In genomic region chr12:33394804-33395623, GRCm38 (mm10) we compare ENCODE assay signal across 10 mouse cellular contexts. TPM values are rescaled to one million over a fixed set of nuclear protein-coding genes. Genes with fewer than 3 reads are reported as not detected.
DNase-seq lines count a peak whose midpoint lies in the region; ATAC-seq and TF ChIP-seq lines count a peak whose summit lies in the region.
"Had no signal": no experiment of that assay in that cellular context is flagged by ENCODE, and none has a peak within 500 bp of the region (broad histone marks: within the 10 kb centered on the region; RNA-seq: fewer than 3 reads in every experiment).

Gene Efcab10 (plus strand): TSS chr12:33394854.

- no peaks in the 10 kb centered on the region for H3K27me3 ChIP-seq in heart, embryonic 13.5 days (replicated peaks)
- no peaks in the 10 kb centered on the region for H3K27me3 ChIP-seq in hindbrain, embryonic 15.5 days
- H3K27me3 ChIP-seq: Patski had no signal

- no peak for DNase-seq in heart, postnatal 14 days
- DNase-seq in embryo, embryonic 9.5 days (ENCODE audit: extremely low spot score), result peak; percentile 52
- DNase-seq in left cerebral cortex, adult 2 months (ENCODE audit: extremely low spot score in 1 of 2, low spot score in 2 of 2), result peak; percentile 55 to 67
- peak; percentile 60 for DNase-seq in neural tube, embryonic 10.5 days (ENCODE audit: extremely low spot score, low spot score)
- DNase-seq in spleen, postnatal 14 days (ENCODE audit: low spot score in 2 of 2), result no peak
- no peak for DNase-seq in urinary bladder, postnatal 10 days (ENCODE audit: low spot score)

- H3K36me3 ChIP-seq in heart, embryonic 13.5 days, result no peaks in the 10 kb centered on the region
- no peaks in the 10 kb centered on the region for H3K36me3 ChIP-seq in hindbrain, embryonic 15.5 days

- no peak for ATAC-seq in heart, embryonic 13.5 days (ENCODE audit: extremely low read depth, insufficient number of reproducible peaks, low FRiP score, low TSS enrichment)
- peak; percentile 90 for ATAC-seq in hindbrain, embryonic 15.5 days (ENCODE audit: low FRiP score, low read depth)
- ATAC-seq: Patski had no signal

- WGBS in heart, embryonic 13.5 days, result 13% methylated on average over 24 of the region's 24 CpGs
- 4% methylated on average over 24 of the region's 24 CpGs for WGBS in hindbrain, embryonic 15.5 days

- peak within 1 kb of the TSS; percentile 38 for H3K4me3 ChIP-seq in heart, embryonic 13.5 days
- H3K4me3 ChIP-seq in hindbrain, embryonic 15.5 days, result peak within 1 kb of the TSS; percentile 36
- peak within 1 kb of the TSS; percentile 48 for H3K4me3 ChIP-seq in left cerebral cortex, adult 2 months

- H3K9ac ChIP-seq in heart, embryonic 13.5 days, result peak within 1 kb of the TSS; percentile 33; the same call in 1 of the 2 replicates
- H3K9ac ChIP-seq in hindbrain, embryonic 15.5 days, result peak within 1 kb of the TSS; percentile 36

- H3K4me1 ChIP-seq in heart, embryonic 13.5 days, result peaks cover 8% of the 10 kb centered on the region; the same call in 1 of the 2 replicates
- H3K4me1 ChIP-seq in hindbrain, embryonic 15.5 days (replicated peaks), result peaks cover 13% of the 10 kb centered on the region

- intact Hi-C loops in heart, postnatal 14 days (cut with DNase I), result no loop called here
- intact Hi-C loops in left cerebral cortex, adult 2 months (cut with DNase I), result no loop called here

- H3K9me3 ChIP-seq in heart, embryonic 13.5 days, result no peaks in the 10 kb centered on the region
- no peaks in the 10 kb centered on the region for H3K9me3 ChIP-seq in hindbrain, embryonic 15.5 days

- no peak; the same call in 1 of the 2 replicates for TF ChIP-seq CTCF in left cerebral cortex, adult 2 months (IDR thresholded peaks at IDR 0.05)

- peak within 1 kb of the TSS; percentile 66 for H3K4me2 ChIP-seq in heart, embryonic 13.5 days
- peak within 1 kb of the TSS; percentile 57 for H3K4me2 ChIP-seq in hindbrain, embryonic 15.5 days

- H3K27ac ChIP-seq in heart, embryonic 13.5 days (replicated peaks), result no peak within 1 kb of the TSS
- H3K27ac ChIP-seq in hindbrain, embryonic 15.5 days (replicated peaks), result peak within 1 kb of the TSS; percentile 77
- peak within 1 kb of the TSS; percentile 78 for H3K27ac ChIP-seq in left cerebral cortex, adult 2 months
- H3K27ac ChIP-seq: macrophage had no signal

RNA-seq across cellular contexts. Expression of gene Efcab10, which starts in this region (rescaled TPM):
- polyA plus RNA-seq in heart, embryonic 13.5 days (2015; fragmentation: Nextera tagmentation; extraction: Ambion mirVana), result not detected in 2 replicates
- total RNA-seq in heart, postnatal 14 days (2021), result under 1 TPM in 1 of 2 experiments, not detected in 1; 0.45 TPM
- polyA plus RNA-seq in hindbrain, embryonic 15.5 days (2015; fragmentation: Nextera tagmentation; extraction: Ambion mirVana), result 3.8 and 4.2 TPM in 2 replicates
- total RNA-seq in left cerebral cortex, adult 2 months (2021), result 1 to 10 TPM; 1.5 to 2.6 TPM
- polyA plus RNA-seq: macrophage, Patski had no signal

Comparison
In these comparisons a context has a peak if more than half of its experiments do, and no peak if none do; other contexts are left out.
1. DNase-seq: peak in embryo, embryonic 9.5 days (single experiment), left cerebral cortex, adult 2 months (2 of 2) and neural tube, embryonic 10.5 days (single experiment); none in heart, postnatal 14 days (0 of 2), spleen, postnatal 14 days (0 of 2) and urinary bladder, postnatal 10 days (single experiment).
2. Peak in every context shown above with its lines, with median percentiles within 50 percentile points of each other: H3K4me3 ChIP-seq.